Comparison of ENCODE assay signal across 28 mouse cellular contexts in the genomic region with DNA sequence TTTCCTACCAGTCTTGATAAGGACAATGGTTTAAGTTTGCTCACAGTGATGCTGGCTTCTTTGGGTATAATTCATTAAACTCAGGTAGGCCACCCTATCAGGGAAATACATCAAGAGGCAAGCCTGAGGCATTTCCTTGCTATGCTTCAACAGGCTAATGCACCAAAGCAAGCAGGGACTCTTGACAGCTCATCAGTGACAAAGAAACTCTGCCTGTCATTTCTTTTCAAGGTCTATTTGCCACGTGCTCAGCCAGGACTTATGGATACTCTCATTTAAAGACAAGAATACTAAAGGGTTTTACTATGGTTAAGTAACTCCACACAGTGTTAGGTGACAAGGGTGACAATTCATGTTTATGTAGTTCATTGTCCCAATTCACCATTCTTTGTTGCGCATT.
A peak's percentile ranks its signal among the peaks of the same experiment; 100 is the strongest.
DNase-seq lines count a peak whose midpoint lies in the region; ATAC-seq lines count a peak whose summit lies in the region.
"Had no signal": no experiment of that assay in that cellular context is flagged by ENCODE, and none has a peak within 500 bp of the region (broad histone marks: within the 10 kb centered on the region; RNA-seq: fewer than 3 reads in every experiment).

No protein-coding gene starts in this region.

- no peak overlapping the region for H3K9ac ChIP-seq in hindbrain, embryonic 13.5 days
- H3K9ac ChIP-seq in hindbrain, embryonic 14.5 days, result no peak overlapping the region
- H3K9ac ChIP-seq in midbrain, embryonic 13.5 days (replicated peaks), result no peak overlapping the region
- no peak overlapping the region for H3K9ac ChIP-seq in midbrain, embryonic 15.5 days
- H3K9ac ChIP-seq: embryonic facial prominence, embryonic 12.5 days; forebrain, postnatal 0 days; heart, embryonic 13.5 days; kidney, embryonic 15.5 days; limb, embryonic 15.5 days; liver, embryonic 15.5 days; lung, embryonic 14.5 days; neural tube, embryonic 12.5 days had no signal

- H3K4me1 ChIP-seq in hindbrain, embryonic 13.5 days (replicated peaks), result no peaks in the 10 kb centered on the region
- 0 out of 2 replicates have a peak, but pooled peaks cover 3% of the 10 kb centered on the region for H3K4me1 ChIP-seq in hindbrain, embryonic 14.5 days (replicated peaks; ENCODE audit: control insufficient read depth, insufficient read depth, low read length)
- H3K4me1 ChIP-seq in midbrain, embryonic 13.5 days (replicated peaks), result peaks cover 11% of the 10 kb centered on the region; the same call in 1 of the 2 replicates
- peaks cover 10% of the 10 kb centered on the region; the same call in 1 of the 2 replicates for H3K4me1 ChIP-seq in midbrain, embryonic 15.5 days
- H3K4me1 ChIP-seq: embryonic facial prominence, embryonic 12.5 days; heart, embryonic 13.5 days; kidney, embryonic 15.5 days; limb, embryonic 15.5 days; liver, embryonic 15.5 days; neural tube, embryonic 12.5 days had no signal

- no peaks in the 10 kb centered on the region for H3K36me3 ChIP-seq in hindbrain, embryonic 13.5 days
- no peaks in the 10 kb centered on the region for H3K36me3 ChIP-seq in hindbrain, embryonic 14.5 days (replicated peaks; ENCODE audit: control insufficient read depth, insufficient read depth)
- no peaks in the 10 kb centered on the region for H3K36me3 ChIP-seq in midbrain, embryonic 13.5 days
- no peaks in the 10 kb centered on the region for H3K36me3 ChIP-seq in midbrain, embryonic 15.5 days (replicated peaks)
- H3K36me3 ChIP-seq: embryonic facial prominence, embryonic 12.5 days; G1E; heart, embryonic 13.5 days; kidney, embryonic 15.5 days; limb, embryonic 15.5 days; liver, embryonic 15.5 days; neural tube, embryonic 12.5 days had no signal

- H3K27ac ChIP-seq in hindbrain, embryonic 13.5 days, result no peak overlapping the region
- H3K27ac ChIP-seq in hindbrain, embryonic 14.5 days, result no peak overlapping the region
- H3K27ac ChIP-seq in midbrain, embryonic 13.5 days, result no peak overlapping the region
- H3K27ac ChIP-seq in midbrain, embryonic 15.5 days, result no peak overlapping the region
- H3K27ac ChIP-seq: embryonic facial prominence, embryonic 12.5 days; heart, embryonic 13.5 days; kidney, embryonic 15.5 days; limb, embryonic 15.5 days; liver, embryonic 15.5 days; neural tube, embryonic 12.5 days had no signal

- ATAC-seq in hindbrain, embryonic 13.5 days (ENCODE audit: low FRiP score), result peak; percentile 54
- no peak for ATAC-seq in hindbrain, embryonic 14.5 days (ENCODE audit: low FRiP score)
- ATAC-seq in midbrain, embryonic 13.5 days, result peak; percentile 24; the same call in 1 of the 2 replicates
- ATAC-seq in midbrain, embryonic 15.5 days (replicated peaks), result no peak
- ATAC-seq: forebrain, postnatal 0 days had no signal

- peak; percentile 21 for DNase-seq in embryo, embryonic 10 days (ENCODE audit: low spot score)
- no peak for DNase-seq in embryo, embryonic 11 days
- DNase-seq in hindbrain, embryonic 14.5 days (ENCODE audit: low spot score), result no peak
- DNase-seq in retina, embryonic 14.5 days (ENCODE audit: low spot score), result peak; percentile 38
- no peak for DNase-seq in gastrocnemius, postnatal 4 days (ENCODE audit: low spot score in 2 of 2)
- DNase-seq: adrenal gland, adult 8-10 months; cerebellum, adult 9-10 months; cerebellum, postnatal 36 days; forebrain, postnatal 0 days; heart, postnatal 10 days; kidney, adult 18-20 months; kidney, postnatal 4 days; left cerebral cortex, postnatal 4 days; lung, embryonic 14.5 days; lung, postnatal 14 days; right cerebral cortex, postnatal 25 days; thymus, postnatal 14 days had no signal

- H3K27me3 ChIP-seq in hindbrain, embryonic 13.5 days, result no peaks in the 10 kb centered on the region
- H3K27me3 ChIP-seq in hindbrain, embryonic 14.5 days (ENCODE audit: control insufficient read depth, insufficient read depth, low read length), result no peaks in the 10 kb centered on the region
- H3K27me3 ChIP-seq in midbrain, embryonic 13.5 days, result no peaks in the 10 kb centered on the region
- H3K27me3 ChIP-seq in midbrain, embryonic 15.5 days (replicated peaks), result no peaks in the 10 kb centered on the region; the same call in 1 of the 2 replicates
- H3K27me3 ChIP-seq: embryonic facial prominence, embryonic 12.5 days; heart, embryonic 13.5 days; kidney, embryonic 15.5 days; limb, embryonic 15.5 days; liver, embryonic 15.5 days; neural tube, embryonic 12.5 days had no signal

- no peaks in the 10 kb centered on the region for H3K9me3 ChIP-seq in hindbrain, embryonic 13.5 days
- no peaks in the 10 kb centered on the region for H3K9me3 ChIP-seq in hindbrain, embryonic 14.5 days (ENCODE audit: control insufficient read depth, low read length)
- H3K9me3 ChIP-seq in midbrain, embryonic 13.5 days, result no peaks in the 10 kb centered on the region
- no peaks in the 10 kb centered on the region for H3K9me3 ChIP-seq in midbrain, embryonic 15.5 days
- H3K9me3 ChIP-seq: embryonic facial prominence, embryonic 12.5 days; G1E; heart, embryonic 13.5 days; kidney, embryonic 15.5 days; limb, embryonic 15.5 days; liver, embryonic 15.5 days; neural tube, embryonic 12.5 days had no signal

- no peak overlapping the region for H3K4me2 ChIP-seq in hindbrain, embryonic 13.5 days
- H3K4me2 ChIP-seq in hindbrain, embryonic 14.5 days (replicated peaks), result no peak overlapping the region
- no peak overlapping the region for H3K4me2 ChIP-seq in midbrain, embryonic 13.5 days (replicated peaks)
- H3K4me2 ChIP-seq in midbrain, embryonic 15.5 days, result no peak overlapping the region
- H3K4me2 ChIP-seq: embryonic facial prominence, embryonic 12.5 days; heart, embryonic 13.5 days; kidney, embryonic 15.5 days; limb, embryonic 15.5 days; liver, embryonic 15.5 days; lung, embryonic 14.5 days; neural tube, embryonic 12.5 days had no signal

- no peak overlapping the region for H3K4me3 ChIP-seq in hindbrain, embryonic 13.5 days
- H3K4me3 ChIP-seq in hindbrain, embryonic 14.5 days (replicated peaks; ENCODE audit: low read length), result no peak overlapping the region
- H3K4me3 ChIP-seq in midbrain, embryonic 13.5 days (replicated peaks), result no peak overlapping the region
- H3K4me3 ChIP-seq in midbrain, embryonic 15.5 days, result no peak overlapping the region
- H3K4me3 ChIP-seq: embryonic facial prominence, embryonic 12.5 days; heart, embryonic 13.5 days; kidney, embryonic 15.5 days; limb, embryonic 15.5 days; liver, embryonic 15.5 days; myocyte; neural tube, embryonic 12.5 days had no signal

- 35% methylated on average over 2 of the region's 2 CpGs for WGBS in hindbrain, embryonic 13.5 days
- 30% methylated on average over 2 of the region's 2 CpGs for WGBS in hindbrain, embryonic 14.5 days
- 31% methylated on average over 2 of the region's 2 CpGs for WGBS in midbrain, embryonic 13.5 days
- 39% methylated on average over 2 of the region's 2 CpGs for WGBS in midbrain, embryonic 15.5 days

Comparison
In these comparisons a context has a peak if more than half of its experiments do, and no peak if none do; other contexts are left out.
1. DNase-seq: peak in embryo, embryonic 10 days (single experiment) and retina, embryonic 14.5 days (single experiment); none in embryo, embryonic 11 days (single experiment), hindbrain, embryonic 14.5 days (single experiment) and gastrocnemius, postnatal 4 days (0 of 2).
2. ATAC-seq: peak in hindbrain, embryonic 13.5 days (single experiment) and midbrain, embryonic 13.5 days (single experiment); none in hindbrain, embryonic 14.5 days (single experiment) and midbrain, embryonic 15.5 days (single experiment).